Mouse (Mus musculus) kidney, embryonic 16.5 days (tissue): ENCODE data around the gene 4930435E12Rik. TPM values are rescaled to one million over a fixed set of nuclear protein-coding genes. Genes with fewer than 3 reads are reported as not detected.
"Not testable (repeated sequence)": the region's sequence is repeated elsewhere in the genome, so short reads cannot be mapped to it uniquely, and the experiment has no call there.

ENCODE experiments used
- ATAC-seq: fragments of 200-750 bp; cut with Nextera tagmentation; 2 replicates; pipeline ENCODE4 v1.8.0; 2017; ENCODE audit warnings: moderate TSS enrichment; ENCODE audit not compliant: low FRiP score, low TSS enrichment
- H3K27ac ChIP-seq: fragments of 300-500 bp; sonication (generic); 2 replicates; pipeline ENCODE4 v1.5.1; 2014; ENCODE audit warnings: low read length
- H3K27me3 ChIP-seq: fragments of 300-500 bp; sonication (generic); 2 replicates; pipeline ENCODE4 v1.6.1; 2014; ENCODE audit warnings: low read length, control low read depth, mixed read lengths; ENCODE audit not compliant: insufficient read depth
- H3K36me3 ChIP-seq: fragments of 300-500 bp; sonication (generic); 2 replicates; pipeline ENCODE4 v1.6.1; 2014; ENCODE audit warnings: low read length, control low read depth, mixed read lengths; ENCODE audit not compliant: insufficient read depth
- H3K4me1 ChIP-seq: fragments of 300-500 bp; sonication (generic); 2 replicates; pipeline ENCODE4 v1.6.1; 2014; ENCODE audit warnings: low read length, control low read depth, mixed read lengths; ENCODE audit not compliant: insufficient read depth
- H3K4me2 ChIP-seq: fragments of 300-500 bp; sonication (generic); replicated peaks from 2 replicates; pipeline ENCODE4 v1.6.1; 2014; ENCODE audit warnings: low read depth, low read length
- H3K4me3 ChIP-seq: fragments of 300-500 bp; sonication (generic); 2 replicates; pipeline ENCODE4 v1.5.1; 2014; ENCODE audit warnings: mild to moderate bottlenecking, low read length
- H3K9ac ChIP-seq: fragments of 300-500 bp; sonication (generic); replicated peaks from 2 replicates; pipeline ENCODE4 v1.6.1; 2014; ENCODE audit warnings: low read length
- H3K9me3 ChIP-seq: fragments of 300-500 bp; sonication (generic); 2 replicates; pipeline ENCODE4 v1.6.1; 2016; ENCODE audit warnings: low read length, control low read depth
- WGBS: fragments of 180-500 bp; shearing (Covaris S2); extraction: QIAGEN DNeasy Blood & Tissue Kit; methylation state at CpG from one replicate; pipeline ENCODE4 v1.1.7; 2014; 5-methylcytosine and 5-hydroxymethylcytosine counted together
- polyA plus RNA-seq: library from polyadenylated mRNA; unstranded; fragments of >200 nt; fragmentation: Nextera tagmentation; extraction: Ambion mirVana; gene quantifications from 2 replicates; pipeline ENCODE4 v1.2.1, GENCODE M21; 2015

4930435E12Rik gene
- polyA plus RNA-seq, result not detected in 2 replicates

DNA sequence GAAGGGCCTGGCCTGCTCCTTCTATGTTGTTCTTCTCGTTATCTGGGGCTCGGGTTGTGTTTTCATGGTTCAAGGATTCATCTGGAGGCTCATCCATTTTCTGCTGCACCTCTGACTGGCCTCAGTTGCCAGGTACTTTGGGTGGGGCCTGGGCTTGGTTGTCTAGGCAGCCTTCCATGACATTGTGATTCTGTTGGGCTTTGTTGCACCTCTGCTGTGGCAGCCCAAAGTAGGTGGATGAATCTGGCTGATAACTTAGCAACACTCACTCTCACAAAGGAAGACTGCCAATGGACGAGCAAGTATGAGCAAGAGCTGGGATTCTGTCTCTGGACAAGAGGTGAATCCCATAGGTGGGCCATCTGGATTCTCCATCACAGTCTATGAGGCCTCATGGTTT, at the start of gene 4930435E12Rik:
TSS of gene 4930435E12Rik (minus strand) at position 101 of the 400 bp plus-strand sequence.
- 77% methylated on average over 3 of the region's 3 CpGs for WGBS
- Histone ChIP-seq H3K27ac (no peak within 1 kb of the TSS), H3K27me3 (no peaks in the 10 kb centered on the region), H3K4me2 (no peak within 1 kb of the TSS), H3K9me3 (no peaks in the 10 kb centered on the region), H3K9ac (no peak within 1 kb of the TSS), H3K36me3 (no peaks in the 10 kb centered on the region), H3K4me3 (no peak within 1 kb of the TSS), H3K4me1 (no peaks in the 10 kb centered on the region)
- ATAC-seq, result no peak

DNA sequence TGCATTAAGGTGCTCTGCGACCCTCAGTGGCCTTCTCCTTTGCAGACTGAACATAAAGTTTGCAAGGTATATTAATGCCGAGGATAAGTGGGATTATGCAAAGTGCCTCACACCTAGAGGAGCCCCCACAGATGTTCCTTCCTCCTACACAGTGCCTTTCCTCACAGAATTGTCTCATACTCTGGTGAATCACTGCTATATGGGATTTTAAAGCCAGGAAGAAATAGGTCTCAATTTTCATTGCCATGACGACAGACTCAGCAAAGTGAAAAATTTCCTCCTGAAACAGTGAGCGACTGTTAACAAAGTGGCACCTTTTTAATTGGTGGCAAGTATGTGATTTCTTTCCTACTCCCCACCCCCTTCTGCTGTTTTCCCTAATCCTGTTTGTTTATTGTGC, 45.9 kb upstream of the 4930435E12Rik start:
- no peaks in the 10 kb centered on the region for H3K36me3 ChIP-seq
- H3K27me3 ChIP-seq, result no peaks in the 10 kb centered on the region
- H3K9me3 ChIP-seq, result no peaks in the 10 kb centered on the region
- H3K9ac ChIP-seq, result no peak overlapping the region
- ATAC-seq, result no peak
- H3K4me1 ChIP-seq, result no peaks in the 10 kb centered on the region
- WGBS, result 35% methylated on average over 4 of the region's 4 CpGs
- H3K4me2 ChIP-seq, result no peak overlapping the region
- no peak overlapping the region for H3K4me3 ChIP-seq
- H3K27ac ChIP-seq, result no peak overlapping the region

DNA sequence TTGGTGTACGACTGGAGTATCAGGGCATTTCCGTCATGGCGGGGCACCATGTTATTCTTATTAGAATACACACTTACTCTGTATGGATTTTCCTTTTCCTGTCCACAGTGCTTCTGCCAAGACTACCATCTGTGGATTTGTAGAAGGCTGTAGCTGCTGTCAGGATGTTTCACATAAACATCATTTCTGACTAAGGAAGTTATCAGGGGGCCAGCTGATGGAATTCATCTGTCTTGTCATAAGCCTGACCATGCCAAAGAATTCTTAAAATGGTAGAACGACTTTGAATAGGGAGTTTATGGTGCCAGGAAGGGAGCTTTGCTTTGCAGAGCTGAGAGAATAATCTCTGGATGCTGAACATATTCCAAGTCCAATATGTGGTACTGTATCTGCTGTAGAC, 44.7 kb upstream of the 4930435E12Rik start:
- WGBS, result 87% methylated on average over 4 of the region's 4 CpGs
- no peak overlapping the region for H3K9ac ChIP-seq
- H3K9me3 ChIP-seq, result no peaks in the 10 kb centered on the region
- H3K4me2 ChIP-seq, result no peak overlapping the region
- no peak overlapping the region for H3K4me3 ChIP-seq
- no peaks in the 10 kb centered on the region for H3K36me3 ChIP-seq
- no peak for ATAC-seq
- no peaks in the 10 kb centered on the region for H3K27me3 ChIP-seq
- no peak overlapping the region for H3K27ac ChIP-seq
- H3K4me1 ChIP-seq, result no peaks in the 10 kb centered on the region

DNA sequence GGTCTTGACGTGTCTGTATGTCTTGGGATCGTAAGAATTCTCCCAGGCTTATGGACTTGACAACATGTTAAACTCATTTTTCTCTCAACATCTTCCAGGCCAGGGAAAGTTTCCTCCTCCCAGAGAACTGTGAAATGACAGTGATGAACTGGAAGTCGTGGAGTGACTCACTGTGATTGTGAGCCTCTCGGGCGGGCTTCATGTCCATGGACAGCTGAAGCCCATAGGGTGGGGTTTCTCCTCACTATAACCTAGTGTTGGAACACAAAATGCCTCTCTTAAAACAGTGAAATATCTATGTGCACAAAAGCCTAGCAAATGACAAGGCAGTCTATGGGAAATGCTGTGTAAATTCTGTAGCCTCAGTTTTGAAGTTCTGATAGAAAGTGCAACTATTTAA, 35.8 kb upstream of the 4930435E12Rik start:
- no peaks in the 10 kb centered on the region for H3K4me1 ChIP-seq
- H3K27me3 ChIP-seq, result no peaks in the 10 kb centered on the region
- ATAC-seq, result no peak
- H3K9me3 ChIP-seq, result no peaks in the 10 kb centered on the region
- 79% methylated on average over 5 of the region's 5 CpGs for WGBS
- H3K27ac ChIP-seq, result no peak overlapping the region
- H3K4me2 ChIP-seq, result no peak overlapping the region
- H3K9ac ChIP-seq, result no peak overlapping the region
- no peak overlapping the region for H3K4me3 ChIP-seq
- H3K36me3 ChIP-seq, result no peaks in the 10 kb centered on the region

DNA sequence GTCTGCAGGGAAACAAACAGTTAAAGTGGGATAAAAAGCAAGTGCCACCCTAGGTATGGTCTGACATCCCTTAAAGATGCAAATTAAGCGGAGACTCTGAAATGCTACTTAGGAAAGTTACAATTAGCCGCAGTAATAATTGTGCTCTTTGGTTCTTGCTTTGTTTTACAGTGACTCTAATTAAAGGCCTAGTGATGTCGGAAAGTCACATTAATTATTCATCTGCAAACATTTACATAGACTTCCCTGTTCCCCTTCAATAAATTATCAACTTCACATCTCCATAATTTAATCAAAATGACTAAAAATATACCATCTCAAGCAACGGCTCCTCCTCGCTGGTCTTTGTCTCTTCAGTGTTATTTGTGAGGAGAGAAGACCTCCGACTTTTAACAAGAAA, 32.0 kb upstream of the 4930435E12Rik start:
- Histone ChIP-seq H3K36me3 (no peaks in the 10 kb centered on the region), H3K4me3 (no peak overlapping the region), H3K4me1 (no peaks in the 10 kb centered on the region), H3K9me3 (no peaks in the 10 kb centered on the region), H3K4me2 (no peak overlapping the region), H3K27me3 (no peaks in the 10 kb centered on the region), H3K27ac (no peak overlapping the region), H3K9ac (no peak overlapping the region)
- 65% methylated on average over 6 of the region's 6 CpGs for WGBS
- no peak for ATAC-seq

DNA sequence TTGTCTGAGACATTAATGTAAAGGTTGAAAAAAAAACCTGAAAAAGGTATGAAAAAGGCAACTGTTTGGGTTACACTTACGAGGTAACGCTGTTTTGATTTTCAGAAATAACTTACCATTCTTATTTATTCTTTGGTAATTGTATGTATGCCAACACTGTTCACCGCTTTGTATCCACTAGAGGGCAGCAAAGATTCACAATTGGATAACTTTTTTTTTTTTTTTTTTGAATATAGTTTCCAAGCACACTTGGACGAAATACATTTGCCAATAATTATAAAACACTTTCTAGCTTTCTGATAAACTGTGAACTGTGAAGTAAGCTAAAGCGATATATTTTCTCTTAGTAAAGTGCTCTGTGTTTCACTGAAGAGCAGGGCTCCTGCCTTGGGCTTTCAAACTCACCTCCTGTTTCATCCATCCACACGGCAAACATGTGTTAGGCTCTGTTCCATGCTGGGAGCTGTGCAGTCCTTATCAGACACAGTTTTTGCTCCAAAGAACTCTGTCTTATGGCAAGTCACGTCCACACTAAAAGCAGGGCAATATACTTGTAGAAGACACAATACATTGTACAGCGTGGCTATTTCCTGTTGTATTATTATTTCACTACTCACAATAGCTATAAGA, 29.7 kb upstream of the 4930435E12Rik start:
- Histone ChIP-seq H3K9me3 (no peaks in the 10 kb centered on the region), H3K4me2 (no peak overlapping the region), H3K27me3 (no peaks in the 10 kb centered on the region), H3K9ac (no peak overlapping the region), H3K4me1 (no peaks in the 10 kb centered on the region), H3K4me3 (no peak overlapping the region), H3K27ac (no peak overlapping the region), H3K36me3 (no peaks in the 10 kb centered on the region)
- ATAC-seq, result no peak
- 31% methylated on average over 8 of the region's 8 CpGs for WGBS

DNA sequence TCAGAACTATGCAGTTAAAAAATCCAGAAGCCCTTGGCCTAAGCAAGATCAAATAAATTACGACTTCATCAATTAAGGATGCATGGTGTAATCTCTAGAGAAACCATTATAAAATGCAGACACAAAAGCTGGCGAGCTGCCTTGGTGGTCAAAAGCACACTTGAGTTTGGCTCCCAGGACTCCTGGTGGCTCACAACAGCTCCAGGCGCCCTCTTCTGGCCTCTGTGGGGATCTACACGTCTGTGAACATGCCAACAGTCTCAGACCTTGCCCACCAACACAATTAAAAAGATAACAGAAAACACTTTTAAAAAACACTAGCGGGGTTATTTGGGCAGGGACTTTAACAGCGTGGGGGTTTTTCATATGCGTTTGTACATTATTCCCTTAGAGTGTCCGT, 16.0 kb downstream of the 4930435E12Rik start:
- no peak overlapping the region for H3K9ac ChIP-seq
- H3K36me3 ChIP-seq, result no peaks in the 10 kb centered on the region
- no peak overlapping the region for H3K27ac ChIP-seq
- 0 out of 2 replicates have a peak, but pooled peaks cover 8% of the 10 kb centered on the region for H3K4me1 ChIP-seq
- peaks cover 3% of the 10 kb centered on the region; the same call in 1 of the 2 replicates for H3K9me3 ChIP-seq
- ATAC-seq, result 0 out of 2 replicates have a peak, but pooled peaks have one; percentile 54
- no peaks in the 10 kb centered on the region for H3K27me3 ChIP-seq
- WGBS, result 37% methylated on average over 8 of the region's 8 CpGs
- H3K4me2 ChIP-seq, result no peak overlapping the region
- no peak overlapping the region for H3K4me3 ChIP-seq

DNA sequence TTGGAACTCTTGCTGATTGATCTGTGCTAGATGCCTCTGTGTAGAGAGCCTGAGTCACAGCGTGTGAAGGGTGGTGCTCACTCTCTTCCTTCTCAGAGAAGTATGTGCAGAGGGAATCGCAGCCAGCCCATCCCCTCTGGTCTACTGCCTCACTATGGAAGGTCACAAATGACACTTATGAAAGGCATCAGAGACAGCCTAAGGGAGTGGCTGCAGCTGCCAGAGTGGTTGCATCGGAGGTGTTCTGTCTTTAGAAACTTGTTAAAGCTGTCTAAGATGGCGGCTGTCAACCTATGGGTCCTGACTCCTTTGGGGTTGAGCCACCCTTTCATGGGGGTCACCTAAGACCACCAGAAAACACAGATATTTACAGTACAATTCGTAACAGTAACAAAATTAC, 18.4 kb downstream of the 4930435E12Rik start:
- peaks cover 3% of the 10 kb centered on the region; the same call in 1 of the 2 replicates for H3K9me3 ChIP-seq
- peak; percentile 12; the same call in 1 of the 2 replicates for ATAC-seq
- H3K4me1 ChIP-seq, result no peaks in the 10 kb centered on the region
- H3K27ac ChIP-seq, result no peak overlapping the region
- WGBS, result 83% methylated on average over 5 of the region's 5 CpGs
- H3K4me3 ChIP-seq, result no peak overlapping the region
- H3K4me2 ChIP-seq, result no peak overlapping the region
- no peaks in the 10 kb centered on the region for H3K36me3 ChIP-seq
- H3K9ac ChIP-seq, result no peak overlapping the region
- H3K27me3 ChIP-seq, result no peaks in the 10 kb centered on the region

DNA sequence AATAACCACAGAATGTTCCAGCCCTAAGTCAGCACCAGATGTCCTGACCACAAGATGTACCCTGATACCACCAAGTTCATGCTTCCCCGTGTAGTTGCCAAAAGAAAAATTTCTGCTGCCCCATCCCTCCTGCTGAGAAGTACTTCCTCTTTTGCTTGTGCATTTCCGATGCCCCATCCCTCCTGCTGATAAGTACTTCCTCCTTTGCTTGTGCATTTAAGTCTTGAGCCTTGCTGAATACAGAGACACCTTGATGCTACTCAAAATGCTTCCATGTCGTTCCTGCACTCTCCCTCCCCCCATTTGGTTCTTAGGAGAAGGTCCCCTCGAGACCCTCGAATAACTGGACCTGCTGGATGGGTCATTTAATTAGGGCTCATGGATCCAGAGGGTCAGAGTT, 20.8 kb downstream of the 4930435E12Rik start:
- not testable (repeated sequence) for H3K27ac ChIP-seq, H3K27me3 ChIP-seq, H3K4me3 ChIP-seq, ATAC-seq, H3K4me1 ChIP-seq, H3K9me3 ChIP-seq, H3K9ac ChIP-seq, H3K4me2 ChIP-seq, H3K36me3 ChIP-seq
- 89% methylated on average over 5 of the region's 5 CpGs for WGBS

DNA sequence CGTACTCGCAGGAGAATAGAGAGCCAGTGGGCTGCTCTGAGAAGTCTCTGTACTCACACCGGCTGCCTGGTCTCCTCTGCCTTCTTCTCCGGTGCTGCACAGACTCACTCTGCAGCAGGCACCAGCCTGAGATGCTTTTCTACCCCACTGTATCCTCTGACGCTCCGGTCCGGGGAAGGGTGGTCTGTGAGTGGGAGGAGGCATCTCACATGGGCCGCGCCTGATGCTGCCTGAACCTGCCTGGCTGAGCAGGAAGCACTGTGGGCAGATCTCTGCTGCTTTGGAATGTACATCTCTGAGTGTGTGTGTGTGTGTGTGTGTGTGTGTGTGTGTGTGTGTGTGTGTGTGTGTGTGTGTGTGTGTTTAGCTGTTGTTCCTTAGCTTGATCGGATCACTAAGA, 28.5 kb downstream of the 4930435E12Rik start, which contains the start of gene Upk1b:
TSS of gene Upk1b (minus strand) at position 238 of the 400 bp plus-strand sequence.
- Histone ChIP-seq H3K27ac (no peak within 1 kb of the TSS), H3K4me3 (no peak within 1 kb of the TSS), H3K9ac (no peak within 1 kb of the TSS), H3K4me1 (0 out of 2 replicates have a peak, but pooled peaks cover 3% of the 10 kb centered on the region), H3K4me2 (no peak within 1 kb of the TSS), H3K9me3 (no peaks in the 10 kb centered on the region), H3K27me3 (no peaks in the 10 kb centered on the region), H3K36me3 (no peaks in the 10 kb centered on the region)
- WGBS, result 25% methylated on average over 10 of the region's 10 CpGs
- peak; percentile 73 for ATAC-seq
